Mouse (Mus musculus): ENCODE data around the gene Ogt.

Gene Ogt

GRCm38 (mm10) chrX:101639741-101640166 is at the start of gene Ogt:
TSS of gene Ogt (plus strand) at chrX:101640060.
- in situ Hi-C loops (cut with MboI, MseI), result no loop called here

- in situ Hi-C loops (cut with MboI, MseI), result no loop called here
Observed at GRCm38 (mm10) chrX:101616183-101616582, 23.7 kb upstream of the Ogt start.

GRCm38 (mm10) chrX:101617889-101618288 is 22.0 kb upstream of the Ogt start:
- in situ Hi-C loops (cut with MboI, MseI), result no loop called here

DNA sequence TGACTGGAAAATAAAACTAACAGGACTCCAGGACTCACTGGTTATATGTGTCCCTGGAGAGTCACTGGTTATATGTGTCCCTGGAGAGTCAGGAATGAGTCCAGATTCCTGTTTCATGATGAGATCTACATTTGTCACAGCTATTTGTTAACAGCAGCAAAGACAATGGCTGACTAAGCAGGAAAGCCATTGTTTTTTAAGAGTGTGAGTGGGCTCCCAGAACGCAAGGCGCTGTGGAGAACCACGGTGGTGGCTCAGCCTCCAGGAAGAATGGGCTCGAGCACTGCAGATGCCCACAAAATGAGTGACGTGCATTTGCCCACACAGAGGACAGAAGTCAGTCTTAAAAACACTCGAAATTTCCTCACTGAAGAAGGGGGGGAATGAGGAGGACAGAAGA is 19.5 kb upstream of the Ogt start:
- in situ Hi-C loops (cut with MboI, MseI), result no loop called here

GRCm38 (mm10) chrX:101622539-101622938 is 17.3 kb upstream of the Ogt start:
- in situ Hi-C loops (cut with MboI, MseI), result no loop called here

- in situ Hi-C loops (cut with MboI, MseI), result no loop called here
Observed at GRCm38 (mm10) chrX:101636821-101637525, 2.9 kb upstream of the Ogt start.

DNA sequence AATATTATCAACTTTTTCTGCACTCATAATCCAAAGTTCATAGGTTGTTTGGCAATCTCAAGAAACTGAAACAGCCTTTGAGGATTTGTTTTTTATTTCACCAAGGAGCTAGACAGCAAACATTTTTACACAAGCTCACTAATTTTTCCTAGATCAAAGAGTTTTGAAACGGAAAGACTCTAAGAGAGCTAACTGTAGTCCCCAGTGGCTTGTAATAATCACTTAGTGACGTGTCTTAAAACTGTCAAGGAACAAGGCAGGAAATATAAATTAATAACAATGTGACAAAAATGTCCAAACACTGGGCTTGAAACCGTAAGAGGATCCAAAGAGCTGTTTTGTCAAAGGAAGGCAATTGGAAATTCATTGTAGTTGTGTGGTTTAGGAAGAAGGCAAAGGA is 1.0 kb upstream of the Ogt start:
- in situ Hi-C loops (cut with MboI, MseI), result no loop called here

DNA sequence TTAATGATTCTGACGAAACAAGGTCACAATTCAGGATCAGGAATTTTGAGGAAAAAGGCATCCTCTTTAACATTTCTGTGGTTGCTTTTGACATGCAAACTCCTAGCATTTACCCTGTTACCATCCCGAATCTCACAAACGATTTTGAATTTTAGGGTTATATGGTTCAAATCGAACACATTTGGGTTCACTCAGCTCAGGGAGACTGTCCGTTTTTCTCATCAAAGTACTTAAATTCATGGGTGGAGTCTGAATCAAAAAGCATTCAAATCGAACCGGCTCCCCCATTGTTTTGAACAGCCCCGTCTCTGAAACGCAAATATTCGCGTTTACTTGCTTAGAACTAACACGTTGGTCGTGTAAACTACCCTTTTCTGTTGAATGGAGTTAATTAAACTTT is 554 bp upstream of the Ogt start:
- in situ Hi-C loops (cut with MboI, MseI), result no loop called here

GRCm38 (mm10) chrX:101640194-101641160 is 617 bp downstream of the Ogt start:
- in situ Hi-C loops (cut with MboI, MseI), result no loop called here

DNA sequence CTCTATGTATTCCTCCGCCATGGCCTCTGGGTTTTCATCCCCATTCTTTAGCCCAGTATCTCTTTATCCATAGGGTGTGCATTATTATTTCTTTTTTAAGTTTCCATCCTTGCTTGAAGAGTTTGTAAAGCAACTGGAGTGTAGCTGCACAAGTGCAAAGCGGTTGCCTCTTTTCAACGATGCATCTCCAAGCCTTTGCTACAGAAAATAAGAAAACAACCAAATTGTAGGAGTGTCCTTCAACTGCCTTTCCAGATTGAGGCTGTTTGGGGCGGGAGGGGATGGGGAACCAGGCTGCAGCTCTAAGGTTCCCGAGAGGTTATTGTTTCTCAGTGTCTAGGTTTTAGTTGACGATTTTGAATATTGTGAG is 1.3 kb downstream of the Ogt start:
- in situ Hi-C loops (cut with MboI, MseI), result no loop called here

DNA sequence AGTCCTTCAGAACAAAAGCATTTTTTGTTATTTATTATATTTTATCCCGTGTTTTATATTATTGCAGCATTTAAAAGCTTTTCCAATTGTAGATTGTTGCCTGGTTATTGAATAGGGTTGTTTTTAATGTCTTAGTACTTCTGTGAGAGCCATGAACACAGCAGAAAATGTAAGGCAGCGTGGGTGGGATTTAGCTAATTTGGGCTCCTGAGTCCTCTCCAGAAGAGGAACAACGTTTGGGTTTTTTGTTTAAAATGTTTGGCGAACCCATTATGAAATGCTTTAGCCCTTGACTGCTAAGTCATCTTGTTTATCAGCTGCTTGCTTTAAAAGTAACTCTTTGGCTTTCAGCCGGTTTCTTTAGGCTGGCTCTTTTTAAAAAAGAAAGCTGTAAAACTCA is 2.2 kb downstream of the Ogt start:
- in situ Hi-C loops (cut with MboI, MseI), result no loop called here

GRCm38 (mm10) chrX:101645286-101645685 is 5.4 kb downstream of the Ogt start:
- in situ Hi-C loops (cut with MboI, MseI), result no loop called here

DNA sequence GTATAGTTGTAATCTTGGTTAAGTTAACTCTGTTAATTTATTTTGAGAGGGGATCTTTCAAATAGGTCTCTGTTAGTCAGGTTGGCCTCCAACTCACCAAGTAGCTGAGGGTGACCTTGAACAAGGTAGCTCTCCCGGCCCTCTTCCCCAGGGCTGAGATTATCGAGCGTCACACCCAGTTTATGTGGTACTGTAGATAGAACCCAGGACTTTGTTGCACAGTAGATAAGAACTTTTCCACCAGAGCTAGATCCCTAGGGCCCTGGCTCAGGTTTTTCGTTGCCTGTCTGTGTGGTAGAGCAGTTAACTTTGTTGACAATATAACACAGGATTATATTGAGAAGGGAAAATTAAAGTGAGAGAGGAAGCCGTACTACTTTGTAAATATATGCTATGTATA is 6.8 kb downstream of the Ogt start:
- in situ Hi-C loops (cut with MboI, MseI), result no loop called here

DNA sequence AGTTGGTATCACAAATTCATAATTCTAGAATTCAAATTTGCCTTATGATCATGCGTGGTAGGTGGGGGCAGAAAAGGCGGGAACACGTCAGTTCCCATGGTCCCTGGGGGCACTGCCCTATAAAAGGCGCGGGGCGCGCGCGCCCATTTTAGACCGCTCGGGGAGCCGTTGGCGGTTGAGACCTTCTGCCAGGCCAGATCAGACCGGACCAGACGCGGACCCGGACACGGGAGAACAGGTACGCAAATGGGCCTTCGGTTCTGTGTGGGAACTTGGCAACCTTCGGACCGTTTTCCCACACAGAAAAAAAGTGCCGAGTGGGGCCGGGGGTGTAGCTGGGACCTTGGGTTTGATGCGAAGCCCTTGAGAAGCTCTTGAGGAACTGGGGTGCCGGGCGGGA is 55.8 kb downstream of the Ogt start:
- in situ Hi-C loops (cut with MboI, MseI), result no loop called here

DNA sequence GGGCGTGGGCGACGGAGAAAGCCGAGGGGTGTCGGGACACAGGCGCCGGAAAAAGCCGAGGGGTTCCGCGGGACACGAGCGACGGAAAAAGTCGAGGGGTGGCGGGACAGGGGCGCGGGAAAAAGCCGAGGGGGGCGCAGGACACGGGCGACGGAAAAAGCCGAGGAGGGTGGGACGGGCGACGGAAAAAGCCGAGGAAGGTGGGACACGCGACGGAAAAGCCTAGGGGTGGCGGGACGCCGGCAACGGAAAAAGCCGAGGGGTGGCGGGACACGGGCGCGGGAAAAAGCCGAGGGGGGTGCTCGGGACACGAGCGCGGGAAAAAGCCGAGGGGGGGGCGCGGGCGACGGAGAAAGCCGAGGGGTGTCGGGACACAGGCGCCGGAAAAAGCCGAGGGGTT is 57.7 kb downstream of the Ogt start:
- in situ Hi-C loops (cut with MboI, MseI), result no loop called here

DNA sequence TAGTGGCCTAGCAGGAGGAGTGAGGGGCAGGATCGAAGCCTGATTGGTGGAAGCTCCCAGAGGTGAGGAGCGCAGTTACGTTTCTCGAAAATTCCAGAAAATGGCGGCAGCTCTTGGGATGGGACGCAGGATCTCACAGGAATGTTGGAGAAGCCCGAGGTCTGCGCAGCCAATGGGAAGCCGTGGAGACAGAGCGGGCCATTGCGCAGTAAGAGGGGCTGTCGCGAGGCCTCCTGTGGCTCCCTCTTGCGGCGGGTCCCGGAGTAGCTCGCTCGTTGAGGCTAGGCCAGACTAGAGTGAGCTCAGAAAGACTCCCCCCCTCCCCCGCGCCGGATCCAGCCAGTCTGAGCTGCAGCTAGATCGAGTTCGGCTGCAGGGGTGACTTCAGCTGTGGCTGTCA is 58.4 kb downstream of the Ogt start:
- in situ Hi-C loops (cut with MboI, MseI), result no loop called here

- in situ Hi-C loops (cut with MboI, MseI), result loop anchor here (10.0 kb wide), 1 partner anchor 230 kb away; no protein-coding TSS in a partner anchor
Observed at GRCm38 (mm10) chrX:101705111-101705510, 65.3 kb downstream of the Ogt start.

GRCm38 (mm10) chrX:101720401-101720800 is 80.5 kb downstream of the Ogt start:
- in situ Hi-C loops (cut with MboI, MseI), result no loop called here

- in situ Hi-C loops (cut with MboI, MseI), result loop anchor here (5.0 kb wide), 1 partner anchor 37 kb away; no protein-coding TSS in a partner anchor
Observed at GRCm38 (mm10) chrX:101730010-101730409, 90.2 kb downstream of the Ogt start.

DNA sequence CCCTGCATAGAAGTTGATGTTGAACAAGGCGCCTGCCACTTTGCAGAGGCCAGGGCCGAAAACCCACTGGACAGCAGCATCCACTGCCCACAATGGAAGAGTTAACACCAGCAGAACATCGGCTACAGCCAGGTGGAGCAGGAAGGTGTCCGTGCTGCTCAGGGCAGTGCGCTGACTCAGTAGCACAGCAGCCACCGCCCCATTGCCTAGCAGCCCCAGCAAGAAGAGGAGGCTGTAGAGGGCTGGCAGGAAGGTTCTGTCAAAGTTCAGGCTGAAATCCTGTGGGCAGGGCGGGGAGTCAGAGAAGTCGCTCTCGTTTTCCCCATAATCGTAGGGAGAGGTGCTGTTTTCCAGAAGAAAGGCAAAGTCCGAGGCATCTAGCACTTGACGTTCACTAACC is 92.8 kb downstream of the Ogt start:
- in situ Hi-C loops (cut with MboI, MseI), result loop anchor here (5.0 kb wide), 1 partner anchor 35 kb away; no protein-coding TSS in a partner anchor

DNA sequence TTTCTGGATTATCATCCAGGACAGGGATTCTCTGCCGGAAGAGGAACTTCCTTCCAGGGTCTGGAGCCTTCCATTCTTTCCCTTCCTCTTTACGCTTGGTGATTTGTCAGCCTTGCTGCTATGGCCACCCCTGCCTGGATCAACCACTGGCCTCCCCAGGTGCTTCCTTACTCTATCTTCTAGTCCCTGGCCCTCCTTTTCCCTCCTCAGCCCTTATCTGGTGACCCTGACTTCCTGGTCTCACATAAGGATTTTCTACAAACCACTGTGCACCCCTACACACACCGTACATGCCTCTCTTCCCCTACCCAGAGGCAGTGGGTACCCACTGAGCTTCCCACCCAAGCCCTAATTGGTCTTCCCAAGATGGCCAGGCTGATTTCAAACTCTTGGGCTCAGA is 93.4 kb downstream of the Ogt start:
- in situ Hi-C loops (cut with MboI, MseI), result loop anchor here (5.0 kb wide), 1 partner anchor 34 kb away; no protein-coding TSS in a partner anchor

DNA sequence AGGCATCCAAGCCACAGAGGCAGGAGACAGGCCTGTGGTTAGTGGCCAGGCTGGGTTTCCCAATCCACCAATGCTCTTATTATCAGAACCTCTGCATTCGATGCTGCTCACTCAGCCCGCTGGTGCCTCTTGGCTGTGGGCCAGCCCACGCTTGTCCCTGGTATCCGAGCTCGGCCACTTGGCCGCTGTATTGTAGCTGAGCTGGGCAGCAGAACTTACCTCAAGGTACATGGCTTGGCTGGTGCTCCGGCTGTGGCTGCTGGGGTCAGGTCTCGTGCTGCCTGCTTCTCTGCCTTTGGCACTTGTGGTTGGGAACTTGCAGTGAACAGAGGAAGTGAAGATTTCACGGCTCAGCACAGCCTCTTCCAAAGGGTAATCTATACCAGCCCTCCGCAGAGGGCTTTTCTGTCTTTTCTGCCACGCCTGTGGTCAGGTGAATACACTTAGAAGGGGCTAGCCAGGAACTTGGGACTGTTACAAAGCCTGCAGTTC is 94.0 kb downstream of the Ogt start, which contains the start of gene Cxcr3:
Gene Cxcr3 (minus strand): TSS at position 442 of the 492 bp plus-strand sequence.
- in situ Hi-C loops (cut with MboI, MseI), result loop anchor here (5.0 kb wide), 1 partner anchor 33 kb away; no protein-coding TSS in a partner anchor

Measured in regulatory T cell (primary cell).